12 mouse cellular contexts compared by ENCODE assay signal in the genomic region with DNA sequence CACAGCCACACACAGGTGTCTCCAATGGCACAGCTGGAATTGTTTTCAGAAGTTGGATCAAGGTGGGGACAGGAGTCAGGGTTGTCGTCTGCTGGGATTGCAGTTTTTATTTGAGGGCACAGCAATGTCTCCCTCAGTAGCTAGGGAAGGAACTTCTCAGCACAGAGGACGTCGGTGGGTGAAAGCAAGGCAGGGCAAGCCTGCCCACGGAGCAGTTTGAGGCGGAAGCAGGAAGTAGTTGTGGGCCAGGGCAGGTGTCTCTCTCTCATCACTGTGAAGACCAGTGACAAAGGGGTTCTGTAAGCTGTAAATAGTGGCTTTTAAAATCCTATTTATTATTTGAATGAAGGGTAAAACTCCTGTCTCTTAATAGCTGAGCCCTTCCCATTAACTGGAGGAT. TPM values are rescaled to one million over a fixed set of nuclear protein-coding genes. Genes with fewer than 3 reads are reported as not detected.
DNase-seq lines count a peak whose midpoint lies in the region; ATAC-seq and TF ChIP-seq lines count a peak whose summit lies in the region.
"Had no signal": no experiment of that assay in that cellular context is flagged by ENCODE, and none has a peak within 500 bp of the region (broad histone marks: within the 10 kb centered on the region; RNA-seq: fewer than 3 reads in every experiment).

No protein-coding gene starts in this region.

- H3K9me3 ChIP-seq in midbrain, embryonic 14.5 days (ENCODE audit: control insufficient read depth, low read length), result no peaks in the 10 kb centered on the region
- H3K9me3 ChIP-seq in midbrain, embryonic 10.5 days (replicated peaks), result no peaks in the 10 kb centered on the region
- H3K9me3 ChIP-seq in forebrain, embryonic 16.5 days (ENCODE audit: control insufficient read depth, low read length), result no peaks in the 10 kb centered on the region
- no peaks in the 10 kb centered on the region for H3K9me3 ChIP-seq in midbrain, postnatal 0 days (ENCODE audit: low read length)

- H3K4me3 ChIP-seq in midbrain, embryonic 14.5 days (replicated peaks; ENCODE audit: low read depth, low read length), result peak overlapping the region; percentile 14; the same call in 1 of the 2 replicates
- no peak overlapping the region for H3K4me3 ChIP-seq in midbrain, embryonic 10.5 days
- peak overlapping the region; percentile 70 for H3K4me3 ChIP-seq in forebrain, embryonic 16.5 days (replicated peaks; ENCODE audit: low read length)
- H3K4me3 ChIP-seq in midbrain, postnatal 0 days (ENCODE audit: low read depth, low read length), result peak overlapping the region; percentile 75
- H3K4me3 ChIP-seq: erythroblast, embryonic 14.5 days had no signal

- no peak overlapping the region; the same call in 1 of the 2 replicates for H3K27ac ChIP-seq in midbrain, embryonic 14.5 days (replicated peaks; ENCODE audit: low read depth, low read length)
- H3K27ac ChIP-seq in midbrain, embryonic 10.5 days (replicated peaks), result no peak overlapping the region
- no peak overlapping the region for H3K27ac ChIP-seq in forebrain, embryonic 16.5 days (ENCODE audit: low read length)
- H3K27ac ChIP-seq in midbrain, postnatal 0 days (ENCODE audit: low read depth, low read length), result no peak overlapping the region

- ATAC-seq in midbrain, embryonic 14.5 days (ENCODE audit: low FRiP score, low TSS enrichment), result no peak
- ATAC-seq in forebrain, embryonic 16.5 days, result no peak
- no peak for ATAC-seq in midbrain, postnatal 0 days (ENCODE audit: low FRiP score)
- ATAC-seq: liver, postnatal 0 days had no signal

- H3K4me1 ChIP-seq in midbrain, embryonic 14.5 days (ENCODE audit: control insufficient read depth, insufficient read depth, low read length), result peaks cover 30% of the 10 kb centered on the region
- peaks cover 32% of the 10 kb centered on the region for H3K4me1 ChIP-seq in midbrain, embryonic 10.5 days
- H3K4me1 ChIP-seq in forebrain, embryonic 16.5 days (replicated peaks; ENCODE audit: control insufficient read depth, insufficient read depth, low read length), result peaks cover 30% of the 10 kb centered on the region
- H3K4me1 ChIP-seq in midbrain, postnatal 0 days (ENCODE audit: insufficient read depth, low read length), result peaks cover 22% of the 10 kb centered on the region

- no peak for TF ChIP-seq CTCF in midbrain, postnatal 0 days (IDR thresholded peaks at IDR 0.05)

- H3K4me2 ChIP-seq in midbrain, embryonic 14.5 days (ENCODE audit: low read length), result peak overlapping the region; percentile 98
- H3K4me2 ChIP-seq in forebrain, embryonic 16.5 days (ENCODE audit: low read length), result peak overlapping the region; percentile 91
- peak overlapping the region; percentile 98 for H3K4me2 ChIP-seq in midbrain, postnatal 0 days (ENCODE audit: low read depth, low read length, poor library complexity, severe bottlenecking)

- H3K27me3 ChIP-seq in midbrain, embryonic 14.5 days (ENCODE audit: control insufficient read depth, insufficient read depth, low read length), result no peaks in the 10 kb centered on the region
- H3K27me3 ChIP-seq in midbrain, embryonic 10.5 days (ENCODE audit: low read depth, poor library complexity, severe bottlenecking), result peaks cover 58% of the 10 kb centered on the region
- no peaks in the 10 kb centered on the region for H3K27me3 ChIP-seq in forebrain, embryonic 16.5 days (replicated peaks; ENCODE audit: control insufficient read depth, insufficient read depth, low read length)
- no peaks in the 10 kb centered on the region for H3K27me3 ChIP-seq in midbrain, postnatal 0 days (ENCODE audit: insufficient read depth, low read length)

- no peak for DNase-seq in midbrain, embryonic 14.5 days
- no peak for DNase-seq in midbrain, embryonic 10.5 days (ENCODE audit: low spot score)
- DNase-seq in midbrain, postnatal 0 days (ENCODE audit: low spot score), result no peak
- DNase-seq in spleen, postnatal 14 days (ENCODE audit: low spot score in 2 of 2), result no peak
- DNase-seq in adrenal gland, postnatal 36 days, result no peak
- no peak for DNase-seq in kidney, postnatal 14 days
- DNase-seq: gastrocnemius, postnatal 36 days; liver, postnatal 0 days had no signal

- peak overlapping the region; percentile 95; the same call in 1 of the 2 replicates for H3K9ac ChIP-seq in midbrain, embryonic 14.5 days (replicated peaks; ENCODE audit: low read length)
- H3K9ac ChIP-seq in forebrain, embryonic 16.5 days (replicated peaks; ENCODE audit: low read depth, low read length), result no peak overlapping the region
- H3K9ac ChIP-seq in midbrain, postnatal 0 days (replicated peaks; ENCODE audit: low read length, poor library complexity, severe bottlenecking), result peak overlapping the region; percentile 50; the same call in 1 of the 2 replicates
- H3K9ac ChIP-seq: liver, postnatal 0 days had no signal

- H3K36me3 ChIP-seq in midbrain, embryonic 14.5 days (ENCODE audit: control insufficient read depth, insufficient read depth, low read length), result no peaks in the 10 kb centered on the region
- H3K36me3 ChIP-seq in midbrain, embryonic 10.5 days, result no peaks in the 10 kb centered on the region
- H3K36me3 ChIP-seq in forebrain, embryonic 16.5 days (ENCODE audit: control insufficient read depth, insufficient read depth), result no peaks in the 10 kb centered on the region
- no peaks in the 10 kb centered on the region for H3K36me3 ChIP-seq in midbrain, postnatal 0 days (ENCODE audit: insufficient read depth, low read length)

- WGBS in midbrain, embryonic 14.5 days, result 38% methylated on average over 5 of the region's 5 CpGs
- WGBS in midbrain, embryonic 10.5 days, result 50% methylated on average over 5 of the region's 5 CpGs
- WGBS in forebrain, embryonic 16.5 days, result 43% methylated on average over 5 of the region's 5 CpGs
- 25% methylated on average over 5 of the region's 5 CpGs for WGBS in midbrain, postnatal 0 days

RNA-seq across cellular contexts. Expression of a gene that starts 5.4 kb away (rescaled TPM):
- polyA plus RNA-seq in midbrain, embryonic 14.5 days (2014; fragmentation: Nextera tagmentation; extraction: Ambion mirVana), result 18.3 and 20.6 TPM in 2 replicates
- 0.73 and 0.86 TPM in 2 replicates for polyA plus RNA-seq in midbrain, embryonic 10.5 days (2016; fragmentation: Nextera tagmentation; extraction: Ambion mirVana)
- 10.5 and 12.2 TPM in 2 replicates for polyA plus RNA-seq in forebrain, embryonic 16.5 days (2015; fragmentation: Nextera tagmentation; extraction: Ambion mirVana)
- total RNA-seq in midbrain, postnatal 0 days (2014; rRNA removed), result 29.8 and 31.5 TPM in 2 replicates
- polyA plus RNA-seq in midbrain, postnatal 0 days (2015; fragmentation: Nextera tagmentation; extraction: Ambion mirVana), result 15.7 and 15.9 TPM in 2 replicates
- total RNA-seq in adrenal gland, postnatal 36 days (2021), result under 1 TPM; 0.30 to 0.83 TPM
- total RNA-seq: monocyte, adult 5-6 weeks had no signal
- polyA plus RNA-seq: liver, postnatal 0 days had no signal

RNA-seq across cellular contexts. Expression of a gene that starts 13.1 kb away (rescaled TPM):
- polyA plus RNA-seq in midbrain, embryonic 14.5 days (2014; fragmentation: Nextera tagmentation; extraction: Ambion mirVana), result 0.39 and 0.82 TPM in 2 replicates
- 0.43 and 0.46 TPM in 2 replicates for polyA plus RNA-seq in midbrain, embryonic 10.5 days (2016; fragmentation: Nextera tagmentation; extraction: Ambion mirVana)
- polyA plus RNA-seq in forebrain, embryonic 16.5 days (2015; fragmentation: Nextera tagmentation; extraction: Ambion mirVana), result 0.22 and 0.37 TPM in 2 replicates
- 0.38 and 2.1 TPM in 2 replicates for total RNA-seq in midbrain, postnatal 0 days (2014; rRNA removed)
- 0.81 and 0.90 TPM in 2 replicates for polyA plus RNA-seq in midbrain, postnatal 0 days (2015; fragmentation: Nextera tagmentation; extraction: Ambion mirVana)
- total RNA-seq in adrenal gland, postnatal 36 days (2021), result not detected
- total RNA-seq: G1E; gastrocnemius, postnatal 36 days; monocyte, adult 5-6 weeks had no signal
- polyA plus RNA-seq: erythroblast, embryonic 14.5 days; G1E; liver, postnatal 0 days had no signal

RNA-seq across cellular contexts. Expression of a gene that starts 31.8 kb away (rescaled TPM):
- polyA plus RNA-seq in midbrain, embryonic 14.5 days (2014; fragmentation: Nextera tagmentation; extraction: Ambion mirVana), result 177 and 204 TPM in 2 replicates
- 67.1 and 81.1 TPM in 2 replicates for polyA plus RNA-seq in midbrain, embryonic 10.5 days (2016; fragmentation: Nextera tagmentation; extraction: Ambion mirVana)
- polyA plus RNA-seq in forebrain, embryonic 16.5 days (2015; fragmentation: Nextera tagmentation; extraction: Ambion mirVana), result 141 and 165 TPM in 2 replicates
- 113 and 130 TPM in 2 replicates for total RNA-seq in midbrain, postnatal 0 days (2014; rRNA removed)
- 221 and 235 TPM in 2 replicates for polyA plus RNA-seq in midbrain, postnatal 0 days (2015; fragmentation: Nextera tagmentation; extraction: Ambion mirVana)
- 10 to 100 TPM; 41.1 to 43.5 TPM for total RNA-seq in adrenal gland, postnatal 36 days (2021)
